Mouse (Mus musculus): Measurements from ENCODE around the gene Sult1d1. TPM values are rescaled to one million over a fixed set of nuclear protein-coding genes. Genes with fewer than 3 reads are reported as not detected.

Gene Sult1d1
- 0.14 TPM in 1 of 2 replicates, not detected in the other for polyA plus RNA-seq (2015; fragmentation: Nextera tagmentation; extraction: Ambion mirVana)

- ATAC-seq (ENCODE audit: low read depth) = no peak
Observed at GRCm38 (mm10) chr5:87568845-87569244, at the start of gene Sult1d1. Gene Sult1d1 (minus strand): TSS chr5:87569027.

GRCm38 (mm10) chr5:87615128-87615390 is 46.2 kb upstream of the Sult1d1 start:
- no peaks in the 10 kb centered on the region for H3K9me3 ChIP-seq (ENCODE audit: control insufficient read depth, low read length)
- ATAC-seq (ENCODE audit: low read depth) = no peak
- H3K27ac ChIP-seq (ENCODE audit: low read length) = no peak overlapping the region
- no peak overlapping the region for H3K4me3 ChIP-seq (ENCODE audit: low read length)
- H3K36me3 ChIP-seq (ENCODE audit: control insufficient read depth, insufficient read depth, low read length) = no peaks in the 10 kb centered on the region
- 85% methylated on average over 2 of the region's 2 CpGs for WGBS
- no peak overlapping the region for H3K9ac ChIP-seq (ENCODE audit: low read length)
- no peaks in the 10 kb centered on the region for H3K27me3 ChIP-seq (ENCODE audit: control insufficient read depth, insufficient read depth, low read depth, low read length)
- H3K4me2 ChIP-seq (ENCODE audit: low read depth, low read length) = no peak overlapping the region
- no peaks in the 10 kb centered on the region for H3K4me1 ChIP-seq (replicated peaks; ENCODE audit: control insufficient read depth, insufficient read depth, low read length)

More at GRCm38 (mm10) chr5:87568845-87569244, at the start of gene Sult1d1:
- no peak within 1 kb of the TSS for H3K4me3 ChIP-seq (ENCODE audit: low read length)
- no peak within 1 kb of the TSS for H3K4me2 ChIP-seq (ENCODE audit: low read depth, low read length)
- H3K9me3 ChIP-seq (ENCODE audit: control insufficient read depth, low read length) = no peaks in the 10 kb centered on the region
- H3K4me1 ChIP-seq (replicated peaks; ENCODE audit: control insufficient read depth, insufficient read depth, low read length) = no peaks in the 10 kb centered on the region
- H3K9ac ChIP-seq (ENCODE audit: low read length) = no peak within 1 kb of the TSS
- H3K27me3 ChIP-seq (ENCODE audit: control insufficient read depth, insufficient read depth, low read depth, low read length) = no peaks in the 10 kb centered on the region
- WGBS = 71% methylated on average over 5 of the region's 5 CpGs
- H3K27ac ChIP-seq (ENCODE audit: low read length) = no peak within 1 kb of the TSS
- no peaks in the 10 kb centered on the region for H3K36me3 ChIP-seq (ENCODE audit: control insufficient read depth, insufficient read depth, low read length)

GRCm38 (mm10) chr5:87614364-87615127 is 45.7 kb upstream of the Sult1d1 start:
- H3K9me3 ChIP-seq (ENCODE audit: control insufficient read depth, low read length) = no peaks in the 10 kb centered on the region
- ATAC-seq (ENCODE audit: low read depth) = no peak
- no peaks in the 10 kb centered on the region for H3K4me1 ChIP-seq (replicated peaks; ENCODE audit: control insufficient read depth, insufficient read depth, low read length)
- no peak overlapping the region for H3K27ac ChIP-seq (ENCODE audit: low read length)
- H3K4me2 ChIP-seq (ENCODE audit: low read depth, low read length) = no peak overlapping the region
- H3K4me3 ChIP-seq (ENCODE audit: low read length) = no peak overlapping the region
- H3K9ac ChIP-seq (ENCODE audit: low read length) = no peak overlapping the region
- H3K36me3 ChIP-seq (ENCODE audit: control insufficient read depth, insufficient read depth, low read length) = no peaks in the 10 kb centered on the region
- no peaks in the 10 kb centered on the region for H3K27me3 ChIP-seq (ENCODE audit: control insufficient read depth, insufficient read depth, low read depth, low read length)

GRCm38 (mm10) chr5:87601018-87601417 is 32.2 kb upstream of the Sult1d1 start:
- H3K9ac ChIP-seq (ENCODE audit: low read length) = no peak overlapping the region
- H3K4me1 ChIP-seq (replicated peaks; ENCODE audit: control insufficient read depth, insufficient read depth, low read length) = no peaks in the 10 kb centered on the region
- H3K27me3 ChIP-seq (ENCODE audit: control insufficient read depth, insufficient read depth, low read depth, low read length) = no peaks in the 10 kb centered on the region
- no peaks in the 10 kb centered on the region for H3K36me3 ChIP-seq (ENCODE audit: control insufficient read depth, insufficient read depth, low read length)
- no peaks in the 10 kb centered on the region for H3K9me3 ChIP-seq (ENCODE audit: control insufficient read depth, low read length)
- no peak overlapping the region for H3K4me2 ChIP-seq (ENCODE audit: low read depth, low read length)
- H3K27ac ChIP-seq (ENCODE audit: low read length) = no peak overlapping the region
- ATAC-seq (ENCODE audit: low read depth) = no peak
- no peak overlapping the region for H3K4me3 ChIP-seq (ENCODE audit: low read length)
- WGBS = 55% methylated on average over 3 of the region's 3 CpGs

- 34% methylated on average over 2 of the region's 2 CpGs for WGBS
- ATAC-seq (ENCODE audit: low read depth) = no peak
- no peaks in the 10 kb centered on the region for H3K27me3 ChIP-seq (ENCODE audit: control insufficient read depth, insufficient read depth, low read depth, low read length)
Observed at GRCm38 (mm10) chr5:87597891-87598290, 29.1 kb upstream of the Sult1d1 start.

GRCm38 (mm10) chr5:87591494-87591893 is 22.7 kb upstream of the Sult1d1 start, which contains the start of gene Sult1e1:
Gene Sult1e1 (minus strand): TSS chr5:87591594.
- Histone ChIP-seq H3K4me3 (ENCODE audit: low read length) (no peak within 1 kb of the TSS), H3K4me1 (replicated peaks; ENCODE audit: control insufficient read depth, insufficient read depth, low read length) (no peaks in the 10 kb centered on the region), H3K36me3 (ENCODE audit: control insufficient read depth, insufficient read depth, low read length) (no peaks in the 10 kb centered on the region), H3K9ac (ENCODE audit: low read length) (no peak within 1 kb of the TSS), H3K27me3 (ENCODE audit: control insufficient read depth, insufficient read depth, low read depth, low read length) (no peaks in the 10 kb centered on the region), H3K9me3 (ENCODE audit: control insufficient read depth, low read length) (no peaks in the 10 kb centered on the region), H3K4me2 (ENCODE audit: low read depth, low read length) (no peak within 1 kb of the TSS), H3K27ac (ENCODE audit: low read length) (no peak within 1 kb of the TSS)
- ATAC-seq (ENCODE audit: low read depth) = no peak
- 66% methylated on average over 5 of the region's 5 CpGs for WGBS

More at GRCm38 (mm10) chr5:87597891-87598290, 29.1 kb upstream of the Sult1d1 start:
- H3K27ac ChIP-seq (ENCODE audit: low read length) = no peak overlapping the region
- no peak overlapping the region for H3K4me3 ChIP-seq (ENCODE audit: low read length)
- H3K4me2 ChIP-seq (ENCODE audit: low read depth, low read length) = no peak overlapping the region
- no peaks in the 10 kb centered on the region for H3K4me1 ChIP-seq (replicated peaks; ENCODE audit: control insufficient read depth, insufficient read depth, low read length)
- H3K9ac ChIP-seq (ENCODE audit: low read length) = no peak overlapping the region
- H3K36me3 ChIP-seq (ENCODE audit: control insufficient read depth, insufficient read depth, low read length) = no peaks in the 10 kb centered on the region
- H3K9me3 ChIP-seq (ENCODE audit: control insufficient read depth, low read length) = no peaks in the 10 kb centered on the region

- WGBS = 78% methylated on average over 2 of the region's 2 CpGs
- H3K9me3 ChIP-seq (ENCODE audit: control insufficient read depth, low read length) = no peaks in the 10 kb centered on the region
- H3K4me3 ChIP-seq (ENCODE audit: low read length) = no peak overlapping the region
- no peak overlapping the region for H3K4me2 ChIP-seq (ENCODE audit: low read depth, low read length)
- H3K27me3 ChIP-seq (ENCODE audit: control insufficient read depth, insufficient read depth, low read depth, low read length) = no peaks in the 10 kb centered on the region
- H3K36me3 ChIP-seq (ENCODE audit: control insufficient read depth, insufficient read depth, low read length) = no peaks in the 10 kb centered on the region
- no peaks in the 10 kb centered on the region for H3K4me1 ChIP-seq (replicated peaks; ENCODE audit: control insufficient read depth, insufficient read depth, low read length)
- no peak overlapping the region for H3K9ac ChIP-seq (ENCODE audit: low read length)
- ATAC-seq (ENCODE audit: low read depth) = no peak
- H3K27ac ChIP-seq (ENCODE audit: low read length) = no peak overlapping the region
Observed at GRCm38 (mm10) chr5:87589916-87590315, 21.1 kb upstream of the Sult1d1 start.

GRCm38 (mm10) chr5:87580389-87580788 is 11.6 kb upstream of the Sult1d1 start:
- WGBS = 62% methylated on average over 1 of the region's 1 CpGs
- ATAC-seq (ENCODE audit: low read depth) = no peak
- H3K27me3 ChIP-seq (ENCODE audit: control insufficient read depth, insufficient read depth, low read depth, low read length) = no peaks in the 10 kb centered on the region

GRCm38 (mm10) chr5:87574174-87574573 is 5.3 kb upstream of the Sult1d1 start:
- Histone ChIP-seq H3K9me3 (ENCODE audit: control insufficient read depth, low read length) (no peaks in the 10 kb centered on the region), H3K27me3 (ENCODE audit: control insufficient read depth, insufficient read depth, low read depth, low read length) (no peaks in the 10 kb centered on the region), H3K4me3 (ENCODE audit: low read length) (no peak overlapping the region), H3K27ac (ENCODE audit: low read length) (no peak overlapping the region), H3K9ac (ENCODE audit: low read length) (no peak overlapping the region), H3K4me1 (replicated peaks; ENCODE audit: control insufficient read depth, insufficient read depth, low read length) (no peaks in the 10 kb centered on the region), H3K36me3 (ENCODE audit: control insufficient read depth, insufficient read depth, low read length) (no peaks in the 10 kb centered on the region), H3K4me2 (ENCODE audit: low read depth, low read length) (no peak overlapping the region)
- 32% methylated on average over 1 of the region's 1 CpGs for WGBS
- ATAC-seq (ENCODE audit: low read depth) = no peak

More at GRCm38 (mm10) chr5:87580389-87580788, 11.6 kb upstream of the Sult1d1 start:
- Histone ChIP-seq H3K4me1 (replicated peaks; ENCODE audit: control insufficient read depth, insufficient read depth, low read length) (no peaks in the 10 kb centered on the region), H3K9ac (ENCODE audit: low read length) (no peak overlapping the region), H3K4me2 (ENCODE audit: low read depth, low read length) (no peak overlapping the region), H3K9me3 (ENCODE audit: control insufficient read depth, low read length) (no peaks in the 10 kb centered on the region), H3K27ac (ENCODE audit: low read length) (no peak overlapping the region), H3K4me3 (ENCODE audit: low read length) (no peak overlapping the region), H3K36me3 (ENCODE audit: control insufficient read depth, insufficient read depth, low read length) (no peaks in the 10 kb centered on the region)
